Mouse (Mus musculus): Measurements from ENCODE around the gene Clasp2. TPM values are rescaled to one million over a fixed set of nuclear protein-coding genes. Genes with fewer than 3 reads are reported as not detected.

Gene Clasp2
- polyA plus RNA-seq, 1 experiment: 24.5 TPM

DNA sequence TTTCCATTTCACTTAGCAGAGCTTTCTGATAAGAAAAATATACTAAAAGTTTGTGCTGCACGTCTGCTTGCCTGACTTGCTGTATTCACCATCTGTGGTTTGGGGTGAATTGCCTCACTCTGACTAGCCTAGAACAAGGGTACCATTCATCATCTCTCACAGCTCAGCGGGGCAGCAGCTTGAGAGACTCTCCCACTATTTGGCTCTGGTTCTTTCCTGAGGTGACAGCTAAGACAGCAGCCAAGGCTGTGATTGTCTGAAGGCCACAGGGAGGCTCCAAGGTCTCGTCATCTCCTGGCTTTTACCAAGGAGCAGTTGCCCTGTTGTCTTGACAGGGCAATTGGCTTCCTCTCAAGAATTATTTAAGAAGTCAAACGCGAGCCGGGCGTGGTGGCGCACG, 3.3 kb upstream of the Clasp2 start:
- Histone ChIP-seq H3K27ac (replicated peaks; ENCODE audit: low read depth, low read length) (no peak overlapping the region), H3K4me1 (ENCODE audit: control insufficient read depth, insufficient read depth, insufficient read length, low read length) (peaks cover 2% of the 10 kb centered on the region; the same call in 1 of the 2 replicates), H3K4me3 (ENCODE audit: insufficient read depth, low read depth, low read length) (no peak overlapping the region)

DNA sequence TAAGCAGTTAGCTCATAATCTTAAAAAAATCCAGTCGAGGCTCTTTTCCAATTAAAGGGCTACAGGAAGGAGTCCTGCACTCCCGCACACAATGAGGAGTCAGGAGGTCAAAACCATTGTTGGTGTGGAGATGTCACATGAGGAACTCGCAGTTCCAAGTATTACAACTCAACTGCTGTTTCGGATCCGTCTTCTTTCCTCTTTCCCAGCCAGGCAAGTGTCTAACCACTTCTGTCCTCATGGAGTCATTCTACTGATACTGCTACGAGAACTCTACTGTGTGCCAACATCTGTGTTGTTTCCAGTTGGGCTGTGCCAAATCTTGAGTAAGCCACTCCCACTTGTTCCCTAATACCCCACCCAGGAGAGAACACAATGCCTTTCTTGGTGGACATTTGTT, 2.3 kb upstream of the Clasp2 start:
- Histone ChIP-seq H3K4me3 (ENCODE audit: insufficient read depth, low read depth, low read length) (peak overlapping the region; percentile 7), H3K4me1 (ENCODE audit: control insufficient read depth, insufficient read depth, insufficient read length, low read length) (peaks cover 2% of the 10 kb centered on the region; the same call in 1 of the 2 replicates), H3K27ac (replicated peaks; ENCODE audit: low read depth, low read length) (peak overlapping the region; percentile 62)

DNA sequence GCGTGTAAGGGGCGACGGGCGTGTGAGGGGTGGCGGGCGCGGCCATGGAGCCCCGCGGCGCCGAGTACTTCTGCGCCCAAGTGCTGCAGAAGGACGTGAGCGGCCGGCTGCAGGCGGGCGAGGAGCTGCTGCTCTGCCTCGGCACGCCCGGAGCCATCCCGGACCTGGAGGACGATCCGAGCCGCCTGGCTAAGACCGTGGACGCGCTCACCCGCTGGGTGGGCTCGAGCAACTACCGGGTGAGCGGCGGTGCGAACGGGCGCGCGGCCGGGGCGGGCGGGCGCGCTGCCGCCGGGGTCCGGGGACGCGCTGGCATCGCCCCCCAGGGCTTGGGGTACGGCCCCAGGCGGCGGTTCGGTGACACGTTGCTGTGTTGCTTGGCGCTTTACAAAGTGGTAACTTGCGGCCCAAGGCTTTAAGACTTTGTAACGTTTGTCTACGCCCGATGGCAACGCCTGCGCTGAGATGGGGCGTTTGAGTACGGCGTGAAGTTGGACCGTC, 414 bp downstream of the Clasp2 start:
- Histone ChIP-seq H3K4me3 (ENCODE audit: insufficient read depth, low read depth, low read length) (peak overlapping the region; percentile 94), H3K27ac (replicated peaks; ENCODE audit: low read depth, low read length) (peak overlapping the region; percentile 63), H3K4me1 (ENCODE audit: control insufficient read depth, insufficient read depth, insufficient read length, low read length) (peaks cover 2% of the 10 kb centered on the region; the same call in 1 of the 2 replicates)

DNA sequence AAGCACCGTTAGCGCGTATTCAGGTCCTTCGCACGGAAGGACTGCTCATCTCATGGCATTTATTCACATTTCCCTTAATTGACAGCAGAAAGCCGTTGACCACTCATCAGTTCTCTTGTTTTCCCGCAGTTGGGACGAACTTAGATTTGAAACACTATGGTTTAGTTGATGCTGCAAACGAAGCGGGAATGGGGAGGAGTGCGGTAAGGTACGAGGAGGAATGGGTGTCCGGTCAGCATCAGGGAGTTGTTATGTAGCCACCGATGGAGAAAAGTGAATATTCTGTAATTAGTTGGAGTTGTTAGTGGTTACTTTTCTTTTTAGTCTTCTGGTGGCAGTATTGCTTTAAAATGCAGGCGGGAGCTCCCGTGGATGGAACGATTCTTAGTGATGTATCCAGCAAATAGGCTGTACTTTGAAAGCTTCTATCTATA, 1.1 kb downstream of the Clasp2 start:
- peak overlapping the region; percentile 94 for H3K4me3 ChIP-seq (ENCODE audit: insufficient read depth, low read depth, low read length)
- no peak overlapping the region for H3K27ac ChIP-seq (replicated peaks; ENCODE audit: low read depth, low read length)
- peaks cover 2% of the 10 kb centered on the region; the same call in 1 of the 2 replicates for H3K4me1 ChIP-seq (ENCODE audit: control insufficient read depth, insufficient read depth, insufficient read length, low read length)

DNA sequence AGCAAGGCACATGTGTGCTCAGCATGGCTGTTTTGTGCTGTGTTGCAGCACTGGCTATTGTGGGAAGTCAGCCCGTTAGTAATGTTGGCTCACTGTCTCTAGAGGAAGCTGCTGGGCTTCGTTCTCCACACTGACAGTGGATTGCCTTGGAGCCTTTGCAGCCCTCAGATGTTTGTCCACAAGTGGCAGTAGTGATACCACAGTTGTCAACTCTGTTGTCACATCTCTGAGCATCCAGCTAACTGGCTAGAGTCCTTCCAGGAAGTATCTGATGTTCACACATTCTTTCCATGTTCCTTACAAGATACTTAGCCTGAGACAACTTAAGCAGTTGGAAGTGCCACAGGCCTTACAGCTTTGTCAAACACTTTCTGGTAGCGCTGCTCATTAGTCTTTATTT, 2.0 kb downstream of the Clasp2 start:
- Histone ChIP-seq H3K4me3 (ENCODE audit: insufficient read depth, low read depth, low read length) (no peak overlapping the region), H3K4me1 (ENCODE audit: control insufficient read depth, insufficient read depth, insufficient read length, low read length) (peaks cover 2% of the 10 kb centered on the region; the same call in 1 of the 2 replicates), H3K27ac (replicated peaks; ENCODE audit: low read depth, low read length) (no peak overlapping the region)

DNA sequence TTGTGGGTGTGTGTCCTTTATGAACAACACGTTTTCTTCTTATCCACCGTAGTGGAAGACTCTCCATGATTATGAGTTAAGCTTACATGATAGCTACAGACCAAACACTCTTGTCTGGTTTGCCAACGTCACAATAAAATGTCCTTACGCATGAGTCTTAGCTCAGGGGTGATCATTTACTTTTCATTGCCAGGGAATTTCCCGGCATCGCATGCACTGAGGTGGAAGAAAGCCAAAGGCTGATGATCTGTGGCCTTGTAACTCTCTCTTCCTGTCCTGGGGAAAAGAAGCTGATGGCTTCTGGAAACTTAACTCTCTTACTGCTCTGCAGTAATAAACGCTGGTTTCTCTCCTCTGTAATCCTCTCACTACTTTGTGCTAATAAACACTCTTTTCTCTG, 8.1 kb downstream of the Clasp2 start:
- Histone ChIP-seq H3K4me1 (ENCODE audit: control insufficient read depth, insufficient read depth, insufficient read length, low read length) (0 out of 2 replicates have a peak, but pooled peaks cover 3% of the 10 kb centered on the region), H3K27ac (replicated peaks; ENCODE audit: low read depth, low read length) (no peak overlapping the region), H3K4me3 (ENCODE audit: insufficient read depth, low read depth, low read length) (no peak overlapping the region)

DNA sequence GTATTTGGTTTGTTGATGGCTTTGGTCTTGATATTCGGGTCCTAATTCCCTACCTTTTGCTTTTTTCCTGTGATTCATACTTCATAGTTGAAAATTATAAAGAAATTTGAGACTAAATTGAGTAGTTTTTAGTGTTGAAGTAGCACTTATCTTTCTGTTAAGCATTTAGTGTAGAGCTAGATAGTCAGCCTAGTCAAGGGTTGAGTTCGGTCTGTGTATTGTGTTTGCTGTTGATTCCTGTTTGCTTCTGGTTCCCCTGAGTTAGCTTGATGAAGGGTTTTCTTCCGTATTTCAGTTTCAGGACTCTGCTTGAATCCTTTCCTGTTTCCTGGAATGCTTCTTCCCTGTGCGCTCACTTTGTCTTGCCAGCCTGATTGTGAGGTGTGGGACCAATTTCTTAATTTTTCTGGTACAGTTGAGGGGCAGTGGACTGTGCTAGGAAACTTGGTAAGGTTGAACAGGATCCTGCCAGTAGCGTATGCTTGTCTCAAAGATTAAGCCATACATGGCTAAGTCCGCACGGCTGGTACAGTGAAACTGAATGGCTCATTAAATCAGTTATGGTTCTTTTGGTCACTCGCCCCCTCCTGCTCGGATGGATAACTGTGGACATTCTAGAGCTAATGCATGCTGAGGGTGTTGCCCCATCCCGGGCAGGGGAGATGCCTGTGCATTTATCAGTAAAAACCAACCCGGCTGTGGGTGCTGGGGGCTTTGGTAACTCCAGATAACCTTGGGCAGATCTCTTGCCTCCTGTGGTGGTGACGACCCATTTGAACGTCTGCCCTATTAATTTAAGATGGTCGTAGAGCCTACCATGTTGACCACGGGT, 14.8 kb downstream of the Clasp2 start:
- Histone ChIP-seq H3K27ac (replicated peaks; ENCODE audit: low read depth, low read length) (no peak overlapping the region), H3K4me1 (ENCODE audit: control insufficient read depth, insufficient read depth, insufficient read length, low read length) (peaks cover 3% of the 10 kb centered on the region; the same call in 1 of the 2 replicates), H3K4me3 (ENCODE audit: insufficient read depth, low read depth, low read length) (no peak overlapping the region)

DNA sequence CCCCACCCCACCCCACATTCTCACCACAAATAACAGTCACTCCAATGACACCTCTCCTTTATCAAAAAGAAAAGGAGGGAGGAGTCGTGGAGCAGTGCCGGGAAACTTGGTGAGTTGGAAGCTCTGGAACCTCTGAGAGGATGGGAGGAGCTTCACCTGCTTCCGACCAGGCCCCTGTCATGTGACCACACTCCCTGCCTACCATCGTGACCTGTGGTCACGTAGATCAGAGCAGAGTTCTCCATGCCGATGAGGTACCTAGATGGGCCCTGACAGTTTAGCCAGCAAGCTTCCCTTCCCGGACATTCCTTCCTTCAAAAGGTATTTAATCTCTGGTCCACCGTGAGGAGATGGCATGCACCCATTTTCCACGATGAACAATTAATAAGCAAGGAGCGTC, 17.2 kb downstream of the Clasp2 start:
- H3K27ac ChIP-seq (replicated peaks; ENCODE audit: low read depth, low read length): no peak overlapping the region
- H3K4me3 ChIP-seq (ENCODE audit: insufficient read depth, low read depth, low read length): no peak overlapping the region
- H3K4me1 ChIP-seq (ENCODE audit: control insufficient read depth, insufficient read depth, insufficient read length, low read length): peaks cover 3% of the 10 kb centered on the region; the same call in 1 of the 2 replicates

DNA sequence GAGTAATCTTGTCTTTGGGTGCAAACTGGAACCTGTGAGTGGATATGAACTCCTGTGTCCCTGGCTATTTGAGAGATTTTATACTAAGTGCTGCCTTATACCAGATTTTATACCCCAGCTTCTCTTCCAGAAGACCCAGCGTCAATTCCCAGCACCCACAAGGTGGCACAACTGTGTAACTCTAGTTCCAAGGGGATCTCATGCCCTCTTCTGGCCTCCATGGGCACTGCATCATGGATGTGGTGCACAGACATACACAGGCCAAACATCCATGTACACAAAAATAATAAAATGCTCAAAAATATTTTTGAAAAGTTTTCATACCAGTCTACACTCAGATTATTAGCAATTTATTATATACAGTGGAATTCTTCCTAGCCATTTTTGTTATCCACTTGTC, 18.4 kb downstream of the Clasp2 start:
- Histone ChIP-seq H3K4me1 (ENCODE audit: control insufficient read depth, insufficient read depth, insufficient read length, low read length) (no peaks in the 10 kb centered on the region; the same call in 1 of the 2 replicates), H3K27ac (replicated peaks; ENCODE audit: low read depth, low read length) (no peak overlapping the region), H3K4me3 (ENCODE audit: insufficient read depth, low read depth, low read length) (no peak overlapping the region)

DNA sequence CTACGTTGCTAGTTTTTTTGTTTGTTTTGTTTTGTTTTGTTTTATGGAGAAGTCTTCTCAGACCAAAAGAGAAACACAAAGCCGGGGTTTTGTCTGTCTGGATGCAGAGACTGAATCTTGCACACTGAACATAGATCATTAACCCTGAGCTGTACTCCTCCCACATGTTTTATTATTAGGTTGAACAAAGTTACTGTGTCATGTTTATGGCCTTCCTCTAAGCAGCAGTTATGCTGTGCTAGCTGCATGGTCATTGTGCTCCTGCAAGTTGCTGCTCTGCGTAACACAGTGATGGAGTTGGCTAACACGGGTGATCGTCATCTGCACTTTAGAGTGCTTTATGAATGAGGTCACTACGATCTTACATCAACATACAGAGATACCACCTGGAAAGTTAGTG, 21.1 kb downstream of the Clasp2 start:
- H3K4me3 ChIP-seq (ENCODE audit: insufficient read depth, low read depth, low read length): no peak overlapping the region
- no peaks in the 10 kb centered on the region for H3K4me1 ChIP-seq (ENCODE audit: control insufficient read depth, insufficient read depth, insufficient read length, low read length)
- no peak overlapping the region for H3K27ac ChIP-seq (replicated peaks; ENCODE audit: low read depth, low read length)

DNA sequence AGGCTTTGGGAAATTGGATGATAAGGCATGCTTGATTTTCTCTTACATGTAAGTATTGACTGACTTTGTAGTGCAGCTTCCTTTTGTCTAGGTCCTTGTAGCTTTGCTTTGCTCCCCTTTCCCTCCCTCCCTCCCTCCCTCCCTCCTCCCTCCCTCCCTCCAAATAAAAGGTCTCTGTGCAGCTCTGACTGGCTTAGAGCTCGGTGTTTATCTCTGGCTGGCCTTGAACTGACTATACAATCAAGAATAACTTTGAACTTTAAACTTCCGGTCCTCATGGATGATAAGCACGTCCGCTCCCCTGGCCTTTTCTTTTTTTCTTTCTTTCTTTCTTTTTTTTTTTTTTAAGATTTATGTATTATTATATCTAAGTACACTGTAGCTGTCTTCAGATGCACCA, 21.9 kb downstream of the Clasp2 start:
- Histone ChIP-seq H3K4me3 (ENCODE audit: insufficient read depth, low read depth, low read length) (no peak overlapping the region), H3K4me1 (ENCODE audit: control insufficient read depth, insufficient read depth, insufficient read length, low read length) (no peaks in the 10 kb centered on the region), H3K27ac (replicated peaks; ENCODE audit: low read depth, low read length) (no peak overlapping the region)

DNA sequence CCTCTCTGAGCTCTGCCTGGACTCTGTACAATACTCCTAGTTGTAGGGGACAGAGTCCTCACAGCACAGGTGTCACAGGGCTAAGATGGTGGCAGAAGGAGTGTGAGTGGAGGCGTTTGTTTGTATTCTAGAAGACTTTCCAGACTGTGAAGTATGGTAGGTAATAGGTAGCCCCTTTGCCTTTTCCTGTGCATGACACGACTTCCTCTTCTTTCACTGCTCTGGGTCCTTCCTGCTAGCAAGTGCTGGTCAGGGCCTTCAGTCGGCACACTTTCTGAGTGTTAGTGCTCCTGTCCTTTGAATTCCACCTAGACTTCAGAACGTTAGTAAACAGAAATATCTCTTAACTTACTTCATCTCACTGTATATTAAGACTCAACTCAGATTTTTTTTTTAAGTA, 29.4 kb downstream of the Clasp2 start:
- no peaks in the 10 kb centered on the region for H3K4me1 ChIP-seq (ENCODE audit: control insufficient read depth, insufficient read depth, insufficient read length, low read length)
- no peak overlapping the region for H3K4me3 ChIP-seq (ENCODE audit: insufficient read depth, low read depth, low read length)
- no peak overlapping the region for H3K27ac ChIP-seq (replicated peaks; ENCODE audit: low read depth, low read length)

DNA sequence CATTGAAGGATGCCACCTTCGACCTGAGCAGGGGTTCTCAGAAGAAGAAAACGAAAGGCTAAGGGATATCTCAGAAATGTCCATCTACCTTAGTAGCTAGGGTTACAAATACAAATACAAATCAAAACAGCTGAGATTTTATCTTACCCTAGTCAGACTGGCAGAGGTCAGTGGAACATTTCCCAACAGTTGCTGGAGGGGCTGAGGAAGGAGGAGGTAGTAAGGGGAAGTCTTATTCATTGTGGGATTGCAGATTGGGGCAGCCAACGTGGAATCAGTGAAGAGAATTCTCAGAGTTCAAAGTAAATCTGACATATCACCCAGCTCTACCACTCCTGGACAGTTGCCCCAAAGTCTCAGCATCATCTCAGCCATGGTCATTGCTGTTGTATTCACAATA, 39.6 kb downstream of the Clasp2 start:
- no peak overlapping the region for H3K27ac ChIP-seq (replicated peaks; ENCODE audit: low read depth, low read length)
- no peaks in the 10 kb centered on the region for H3K4me1 ChIP-seq (ENCODE audit: control insufficient read depth, insufficient read depth, insufficient read length, low read length)
- H3K4me3 ChIP-seq (ENCODE audit: insufficient read depth, low read depth, low read length): no peak overlapping the region

DNA sequence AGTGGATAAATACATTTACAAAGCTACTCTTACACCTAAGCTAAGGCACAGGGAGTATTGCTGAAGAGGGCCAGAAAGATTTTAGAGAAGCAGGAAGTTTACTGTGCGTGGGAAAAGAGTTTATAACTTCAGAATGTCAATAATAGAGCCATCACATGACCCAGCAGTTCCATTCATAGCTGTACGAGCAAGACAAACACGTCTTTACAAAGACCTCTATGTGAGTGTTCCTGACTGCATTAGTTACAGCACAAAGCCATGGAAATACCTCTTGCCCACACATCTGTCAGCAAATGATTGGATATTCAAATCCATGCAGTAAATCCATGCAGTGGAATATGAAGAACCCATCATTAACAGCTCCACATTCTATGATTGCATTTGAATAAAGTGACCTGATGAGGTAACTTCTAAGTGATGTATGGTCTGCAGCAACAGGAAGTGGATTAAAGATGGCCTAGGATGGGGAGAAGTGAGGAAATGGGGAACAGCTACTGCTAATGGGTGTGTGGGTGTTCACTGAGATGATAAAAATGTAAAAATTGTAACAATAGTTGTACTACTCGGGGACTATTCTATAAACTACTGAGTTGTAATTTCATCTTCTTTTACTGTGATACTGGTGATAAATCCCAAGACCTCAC, 41.2 kb downstream of the Clasp2 start:
- Histone ChIP-seq H3K27ac (replicated peaks; ENCODE audit: low read depth, low read length) (no peak overlapping the region), H3K4me3 (ENCODE audit: insufficient read depth, low read depth, low read length) (no peak overlapping the region), H3K4me1 (ENCODE audit: control insufficient read depth, insufficient read depth, insufficient read length, low read length) (no peaks in the 10 kb centered on the region)

DNA sequence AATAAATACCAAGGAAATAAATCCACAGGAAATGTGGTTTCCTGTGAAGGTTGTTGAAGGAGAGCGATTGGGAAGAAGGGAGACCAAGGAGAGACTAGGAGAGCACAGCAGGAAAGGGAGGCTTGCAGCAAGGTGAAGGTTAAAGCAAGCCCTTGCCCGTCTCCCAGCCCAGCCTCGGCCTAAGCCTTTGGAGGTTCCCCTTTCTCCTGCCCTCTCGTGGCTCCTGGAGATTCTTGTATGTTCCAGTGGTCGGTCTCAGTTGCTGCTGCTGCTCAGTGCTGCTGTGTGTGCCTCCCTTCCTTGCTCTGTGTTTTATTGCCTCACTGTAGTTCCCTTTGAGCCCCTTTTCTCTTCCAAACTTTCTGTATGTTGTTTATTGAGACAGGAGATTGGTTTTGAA, 42.4 kb downstream of the Clasp2 start:
- Histone ChIP-seq H3K4me3 (ENCODE audit: insufficient read depth, low read depth, low read length) (no peak overlapping the region), H3K4me1 (ENCODE audit: control insufficient read depth, insufficient read depth, insufficient read length, low read length) (no peaks in the 10 kb centered on the region), H3K27ac (replicated peaks; ENCODE audit: low read depth, low read length) (no peak overlapping the region)
